ENCODE assay signal across 8 mouse cellular contexts in the genomic region with DNA sequence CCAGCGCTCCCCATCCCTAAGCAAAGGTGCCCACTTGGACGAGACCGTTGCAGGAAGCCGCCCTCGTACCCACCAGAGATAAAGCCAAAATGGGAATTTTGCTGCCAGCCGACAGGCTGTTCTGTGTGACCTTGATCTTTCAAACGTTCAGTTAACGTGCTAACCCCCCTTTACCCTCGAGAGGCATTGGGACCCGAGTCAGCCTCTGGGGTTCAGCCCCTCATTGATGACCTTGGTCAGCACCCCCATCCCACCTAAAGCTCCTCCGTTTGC. TPM values are rescaled to one million over a fixed set of nuclear protein-coding genes. Genes with fewer than 3 reads are reported as not detected.
A peak's percentile ranks its signal among the peaks of the same experiment; 100 is the strongest.
DNase-seq lines count a peak whose midpoint lies in the region; ATAC-seq and TF ChIP-seq lines count a peak whose summit lies in the region.

No protein-coding gene starts in this region.

- ATAC-seq in hindbrain, embryonic 12.5 days (ENCODE audit: low FRiP score): no peak
- ATAC-seq in midbrain, embryonic 13.5 days: peak; percentile 22; the same call in 1 of the 2 replicates

- H3K9me3 ChIP-seq in hindbrain, embryonic 12.5 days (replicated peaks): no peaks in the 10 kb centered on the region
- no peaks in the 10 kb centered on the region for H3K9me3 ChIP-seq in midbrain, embryonic 13.5 days

- H3K4me3 ChIP-seq in kidney, adult 2 months (ENCODE audit: insufficient read depth, low read depth, low read length): peak overlapping the region; percentile 66
- peak overlapping the region; percentile 60 for H3K4me3 ChIP-seq in brown adipose tissue, adult 24 weeks (ENCODE audit: insufficient read depth, low read depth, low read length)
- peak overlapping the region; percentile 60 for H3K4me3 ChIP-seq in hindbrain, embryonic 12.5 days
- H3K4me3 ChIP-seq in midbrain, embryonic 13.5 days (replicated peaks): peak overlapping the region; percentile 70

- H3K27ac ChIP-seq in kidney, adult 2 months (ENCODE audit: insufficient read depth, low read depth, low read length): no peak overlapping the region
- H3K27ac ChIP-seq in brown adipose tissue, adult 24 weeks (replicated peaks; ENCODE audit: low read depth, low read length): no peak overlapping the region
- H3K27ac ChIP-seq in hindbrain, embryonic 12.5 days: peak overlapping the region; percentile 23; the same call in 1 of the 2 replicates
- no peak overlapping the region for H3K27ac ChIP-seq in midbrain, embryonic 13.5 days

- H3K9ac ChIP-seq in hindbrain, embryonic 12.5 days: peak overlapping the region; percentile 55
- peak overlapping the region; percentile 64 for H3K9ac ChIP-seq in midbrain, embryonic 13.5 days (replicated peaks)

- no peaks in the 10 kb centered on the region for H3K36me3 ChIP-seq in kidney, adult 2 months (ENCODE audit: control insufficient read depth, insufficient read depth, low read length)
- no peaks in the 10 kb centered on the region for H3K36me3 ChIP-seq in hindbrain, embryonic 12.5 days
- H3K36me3 ChIP-seq in midbrain, embryonic 13.5 days: no peaks in the 10 kb centered on the region

- no peak for DNase-seq in kidney, adult 2 months
- DNase-seq in kidney, postnatal 36 days: no peak
- no peak for DNase-seq in embryo, embryonic 10.5 days (ENCODE audit: low spot score)
- DNase-seq in frontal cortex, postnatal 36 days (ENCODE audit: low spot score in 2 of 2): no peak
- no peak for DNase-seq in c-Kit-positive CD71-positive TER-119-positive erythroid progenitor cells, embryonic 14.5 days (ENCODE audit: low spot score)

- WGBS in kidney, adult 2 months: 15% methylated on average over 11 of the region's 11 CpGs
- WGBS in hindbrain, embryonic 12.5 days: 12% methylated on average over 11 of the region's 11 CpGs
- 9% methylated on average over 11 of the region's 11 CpGs for WGBS in midbrain, embryonic 13.5 days

- TF ChIP-seq CTCF in kidney, adult 2 months (conservative IDR thresholded peaks at IDR 0.05; ENCODE audit: insufficient read depth, insufficient read length, low read depth, low read length): no peak

- no peak for TF ChIP-seq POLR2A in kidney, adult 2 months (IDR thresholded peaks at IDR 0.05; ENCODE audit: low read depth, low read length)

- peaks cover 6% of the 10 kb centered on the region; the same call in 1 of the 2 replicates for H3K4me1 ChIP-seq in kidney, adult 2 months (ENCODE audit: control insufficient read depth, insufficient read depth, low read length)
- H3K4me1 ChIP-seq in brown adipose tissue, adult 24 weeks (ENCODE audit: control insufficient read depth, insufficient read depth, insufficient read length, low read length): no peaks in the 10 kb centered on the region
- peaks cover 41% of the 10 kb centered on the region for H3K4me1 ChIP-seq in hindbrain, embryonic 12.5 days
- H3K4me1 ChIP-seq in midbrain, embryonic 13.5 days (replicated peaks): peaks cover 35% of the 10 kb centered on the region

- no peaks in the 10 kb centered on the region for H3K27me3 ChIP-seq in kidney, adult 2 months (replicated peaks; ENCODE audit: control insufficient read depth, insufficient read depth, low read length)
- H3K27me3 ChIP-seq in hindbrain, embryonic 12.5 days: peaks cover 6% of the 10 kb centered on the region; the same call in 1 of the 2 replicates
- peaks cover 9% of the 10 kb centered on the region; the same call in 1 of the 2 replicates for H3K27me3 ChIP-seq in midbrain, embryonic 13.5 days

- H3K4me2 ChIP-seq in hindbrain, embryonic 12.5 days (replicated peaks): peak overlapping the region; percentile 69
- peak overlapping the region; percentile 89 for H3K4me2 ChIP-seq in midbrain, embryonic 13.5 days (replicated peaks)

RNA-seq across cellular contexts. Expression of a gene that starts 0.7 kb away (rescaled TPM):
- polyA plus RNA-seq in kidney, adult 2 months (2012; rRNA removed): 12.2 and 14.5 TPM in 2 replicates
- polyA plus RNA-seq in brown adipose tissue, adult 24 weeks (2012; ENCODE audit: insufficient read depth, insufficient read length, missing spikeins): 2.3 and 4.0 TPM in 2 replicates
- polyA plus RNA-seq in hindbrain, embryonic 12.5 days (2016; fragmentation: Nextera tagmentation; extraction: Ambion mirVana): 40.8 and 43.8 TPM in 2 replicates
- 17.7 and 21.1 TPM in 2 replicates for polyA plus RNA-seq in midbrain, embryonic 13.5 days (2015; fragmentation: Nextera tagmentation; extraction: Ambion mirVana)
